Mouse (Mus musculus) neural tube, embryonic 13.5 days (tissue): ENCODE data around the gene Fmo5. TPM values are rescaled to one million over a fixed set of nuclear protein-coding genes. Genes with fewer than 3 reads are reported as not detected.

Source experiments
- ATAC-seq: fragments of 200-750 bp; cut with Nextera tagmentation; 2 replicates; pipeline ENCODE4 v1.8.0; 2017; ENCODE audit warnings: low read depth, mild to moderate bottlenecking, moderate TSS enrichment, moderate library complexity
- H3K27ac ChIP-seq: fragments of 300-500 bp; sonication (generic); replicated peaks from 2 replicates; pipeline ENCODE4 v1.5.1; 2015; ENCODE audit warnings: moderate library complexity, mild to moderate bottlenecking, inconsistent platforms
- H3K27me3 ChIP-seq: fragments of 300-500 bp; sonication (generic); 2 replicates; pipeline ENCODE4 v1.6.1; 2015; ENCODE audit warnings: mild to moderate bottlenecking, inconsistent platforms
- H3K36me3 ChIP-seq: fragments of 300-500 bp; sonication (generic); 2 replicates; pipeline ENCODE4 v1.6.1; 2015; ENCODE audit warnings: mild to moderate bottlenecking, inconsistent platforms
- H3K4me1 ChIP-seq: fragments of 300-500 bp; sonication (generic); replicated peaks from 2 replicates; pipeline ENCODE4 v1.6.1; 2015; ENCODE audit warnings: inconsistent platforms
- H3K4me2 ChIP-seq: fragments of 300-500 bp; sonication (generic); 2 replicates; pipeline ENCODE4 v1.6.1; 2015; ENCODE audit warnings: inconsistent platforms, mild to moderate bottlenecking, moderate library complexity
- H3K4me3 ChIP-seq: fragments of 300-500 bp; sonication (generic); 2 replicates; pipeline ENCODE4 v1.5.1; 2015; ENCODE audit warnings: mild to moderate bottlenecking, inconsistent platforms
- H3K9ac ChIP-seq: fragments of 300-500 bp; sonication (generic); 2 replicates; pipeline ENCODE4 v1.6.1; 2015; ENCODE audit warnings: moderate library complexity, mild to moderate bottlenecking, inconsistent platforms
- H3K9me3 ChIP-seq: fragments of 300-500 bp; sonication (generic); 2 replicates; pipeline ENCODE4 v1.6.1; 2016; ENCODE audit warnings: inconsistent platforms
- WGBS: fragments of 180-500 bp; shearing (Covaris S2); methylation state at CpG from one replicate; pipeline ENCODE4 v1.1.7; 2015; 5-methylcytosine and 5-hydroxymethylcytosine counted together
- polyA plus RNA-seq: library from polyadenylated mRNA; unstranded; fragments of >200 nt; fragmentation: Nextera tagmentation; extraction: Ambion mirVana; gene quantifications from 2 replicates; pipeline ENCODE4 v1.2.1, GENCODE M21; 2015

The Fmo5 gene
- 0.34 and 1.2 TPM in 2 replicates for polyA plus RNA-seq

GRCm38 (mm10) chr3:97628391-97629001, at the start of gene Fmo5:
Gene Fmo5, plus strand, starts transcription at chr3:97628804.
- peak within 1 kb of the TSS; percentile 55 for H3K9ac ChIP-seq
- no peak for ATAC-seq
- no peak within 1 kb of the TSS for H3K27ac ChIP-seq
- H3K36me3 ChIP-seq = no peaks in the 10 kb centered on the region
- peak within 1 kb of the TSS; percentile 51 for H3K4me2 ChIP-seq
- H3K9me3 ChIP-seq = no peaks in the 10 kb centered on the region
- peaks cover 4% of the 10 kb centered on the region; the same call in 1 of the 2 replicates for H3K27me3 ChIP-seq
- WGBS = 6% methylated on average over 18 of the region's 18 CpGs
- H3K4me3 ChIP-seq = peak within 1 kb of the TSS; percentile 32
- H3K4me1 ChIP-seq = peaks cover 6% of the 10 kb centered on the region

GRCm38 (mm10) chr3:97585383-97586160, 43.0 kb upstream of the Fmo5 start:
- WGBS = 59% methylated on average over 18 of the region's 18 CpGs
- peak; percentile 88 for ATAC-seq
- no peak overlapping the region for H3K4me3 ChIP-seq
- H3K9ac ChIP-seq = 0 out of 2 replicates have a peak overlapping the region, but pooled peaks have one; percentile 9
- H3K27ac ChIP-seq = no peak overlapping the region
- no peaks in the 10 kb centered on the region for H3K36me3 ChIP-seq
- 0 out of 2 replicates have a peak, but pooled peaks cover 7% of the 10 kb centered on the region for H3K4me1 ChIP-seq
- peak overlapping the region; percentile 11; the same call in 1 of the 2 replicates for H3K4me2 ChIP-seq
- no peaks in the 10 kb centered on the region for H3K27me3 ChIP-seq
- H3K9me3 ChIP-seq = no peaks in the 10 kb centered on the region

- 73% methylated on average over 9 of the region's 9 CpGs for WGBS
- ATAC-seq = no peak
- no peaks in the 10 kb centered on the region for H3K9me3 ChIP-seq
- no peaks in the 10 kb centered on the region for H3K27me3 ChIP-seq
- H3K27ac ChIP-seq = no peak overlapping the region
- H3K4me3 ChIP-seq = no peak overlapping the region
- H3K9ac ChIP-seq = no peak overlapping the region
- no peaks in the 10 kb centered on the region for H3K36me3 ChIP-seq
- no peak overlapping the region for H3K4me2 ChIP-seq
- 0 out of 2 replicates have a peak, but pooled peaks cover 7% of the 10 kb centered on the region for H3K4me1 ChIP-seq
Observed at GRCm38 (mm10) chr3:97587656-97588055, 40.9 kb upstream of the Fmo5 start.

DNA sequence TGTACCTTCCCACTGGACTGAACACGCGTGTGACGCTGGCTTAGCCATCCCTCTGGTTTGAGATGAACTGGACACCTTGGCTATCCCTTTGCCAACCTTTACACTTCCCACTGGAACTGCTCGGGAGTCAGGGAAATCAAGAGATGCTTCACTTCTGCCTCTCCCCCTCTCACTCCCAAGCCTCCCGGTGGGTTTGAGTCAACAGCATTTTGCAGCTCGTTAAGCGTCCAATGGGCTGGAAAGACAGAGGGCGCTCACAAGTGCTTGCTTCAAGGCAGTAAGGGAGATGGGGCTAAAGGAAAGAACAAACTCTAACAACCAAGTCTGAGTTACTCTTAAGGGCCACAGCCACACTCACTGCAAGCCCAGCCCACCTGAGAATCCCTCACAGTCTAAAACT, 37.9 kb upstream of the Fmo5 start:
- H3K4me1 ChIP-seq = 0 out of 2 replicates have a peak, but pooled peaks cover 5% of the 10 kb centered on the region
- no peaks in the 10 kb centered on the region for H3K36me3 ChIP-seq
- H3K9me3 ChIP-seq = no peaks in the 10 kb centered on the region
- no peak for ATAC-seq
- no peaks in the 10 kb centered on the region for H3K27me3 ChIP-seq
- H3K4me2 ChIP-seq = no peak overlapping the region
- no peak overlapping the region for H3K4me3 ChIP-seq
- 52% methylated on average over 8 of the region's 8 CpGs for WGBS
- H3K9ac ChIP-seq = no peak overlapping the region
- no peak overlapping the region for H3K27ac ChIP-seq

DNA sequence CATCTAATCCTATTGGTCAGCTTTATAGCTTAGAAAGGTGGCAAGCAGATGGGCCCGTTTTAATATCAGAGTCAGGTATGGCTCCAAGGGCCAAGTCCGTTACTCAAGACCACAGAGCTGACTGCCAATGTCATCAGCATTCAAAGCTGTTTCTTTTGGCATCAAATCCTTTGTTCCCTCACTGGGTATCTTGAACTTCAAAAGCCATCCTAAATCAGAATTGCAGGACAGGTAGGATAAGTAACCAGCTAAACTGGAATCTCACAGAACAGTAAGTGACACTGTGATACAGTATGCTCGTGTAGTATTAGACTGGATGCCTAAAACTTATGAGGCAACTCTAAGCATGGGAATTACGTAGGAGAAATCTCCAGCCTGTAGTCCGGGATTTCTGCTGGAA, 35.5 kb upstream of the Fmo5 start:
- no peak overlapping the region for H3K4me2 ChIP-seq
- 93% methylated on average over 5 of the region's 5 CpGs for WGBS
- no peak for ATAC-seq

DNA sequence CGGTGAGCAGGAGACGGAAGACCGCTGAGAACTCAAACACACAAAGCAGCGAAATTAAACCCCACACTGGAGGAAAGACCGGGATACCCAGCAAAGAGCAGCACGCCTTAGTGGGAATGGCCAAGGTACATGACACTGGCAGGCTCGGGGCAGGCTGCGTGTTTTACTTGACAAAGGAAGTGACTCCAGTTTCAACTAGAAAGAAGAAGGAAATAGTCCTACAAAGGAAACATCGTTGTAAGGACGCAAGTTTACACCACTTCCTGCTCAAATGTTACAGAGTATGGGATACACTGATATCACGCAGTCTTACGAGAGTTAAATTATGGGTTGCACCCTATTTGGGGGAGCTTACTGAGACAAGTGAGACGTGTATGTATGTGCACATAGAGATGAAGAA, 34.5 kb upstream of the Fmo5 start:
- no peak for ATAC-seq
- Histone ChIP-seq H3K4me1 (no peaks in the 10 kb centered on the region), H3K9me3 (no peaks in the 10 kb centered on the region), H3K4me2 (no peak overlapping the region), H3K27ac (no peak overlapping the region), H3K9ac (no peak overlapping the region), H3K27me3 (no peaks in the 10 kb centered on the region), H3K4me3 (no peak overlapping the region), H3K36me3 (no peaks in the 10 kb centered on the region)
- WGBS = 92% methylated on average over 13 of the region's 13 CpGs

More for the DNA sequence above, 35.5 kb upstream of the Fmo5 start:
- Histone ChIP-seq H3K9me3 (no peaks in the 10 kb centered on the region), H3K9ac (no peak overlapping the region), H3K4me3 (no peak overlapping the region), H3K27me3 (no peaks in the 10 kb centered on the region), H3K36me3 (no peaks in the 10 kb centered on the region), H3K4me1 (no peaks in the 10 kb centered on the region), H3K27ac (no peak overlapping the region)

GRCm38 (mm10) chr3:97595066-97595465, 33.5 kb upstream of the Fmo5 start:
- Histone ChIP-seq H3K36me3 (peaks cover 5% of the 10 kb centered on the region; the same call in 1 of the 2 replicates), H3K27me3 (no peaks in the 10 kb centered on the region), H3K4me2 (no peak overlapping the region), H3K4me3 (no peak overlapping the region), H3K9ac (no peak overlapping the region), H3K9me3 (no peaks in the 10 kb centered on the region), H3K27ac (no peak overlapping the region), H3K4me1 (no peaks in the 10 kb centered on the region)
- 96% methylated on average over 6 of the region's 6 CpGs for WGBS
- ATAC-seq = no peak

DNA sequence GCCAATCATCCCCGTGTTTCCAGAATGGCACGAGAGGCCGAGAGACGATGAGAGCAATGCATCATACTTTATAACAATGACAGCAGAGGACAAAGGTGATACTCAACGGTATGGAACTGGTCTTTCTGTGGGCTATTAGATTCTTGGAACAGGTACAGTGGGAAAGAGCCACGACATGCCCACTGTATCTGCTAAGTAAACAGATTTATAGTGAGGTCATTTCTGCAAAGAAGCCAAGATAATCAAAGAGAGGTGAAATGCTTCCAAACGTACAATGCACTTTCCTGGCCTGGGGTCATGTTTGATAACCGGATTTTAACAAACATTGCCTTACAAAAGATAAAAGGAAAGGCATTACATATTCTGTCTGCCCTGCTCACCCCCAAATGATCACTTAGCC, 31.8 kb upstream of the Fmo5 start:
- no peaks in the 10 kb centered on the region for H3K9me3 ChIP-seq
- WGBS = 81% methylated on average over 8 of the region's 8 CpGs

GRCm38 (mm10) chr3:97600050-97600832, 28.4 kb upstream of the Fmo5 start:
- Histone ChIP-seq H3K27ac (no peak overlapping the region), H3K4me2 (no peak overlapping the region), H3K4me3 (no peak overlapping the region), H3K4me1 (no peaks in the 10 kb centered on the region), H3K9me3 (no peaks in the 10 kb centered on the region), H3K9ac (no peak overlapping the region), H3K36me3 (peaks cover 11% of the 10 kb centered on the region; the same call in 1 of the 2 replicates), H3K27me3 (no peaks in the 10 kb centered on the region)
- ATAC-seq = no peak
- WGBS = 92% methylated on average over 3 of the region's 3 CpGs

More for the DNA sequence above, 31.8 kb upstream of the Fmo5 start:
- Histone ChIP-seq H3K4me1 (no peaks in the 10 kb centered on the region), H3K27me3 (no peaks in the 10 kb centered on the region), H3K4me2 (no peak overlapping the region), H3K36me3 (peaks cover 11% of the 10 kb centered on the region; the same call in 1 of the 2 replicates), H3K27ac (no peak overlapping the region), H3K4me3 (no peak overlapping the region), H3K9ac (no peak overlapping the region)
- ATAC-seq = no peak

- peak overlapping the region; percentile 50 for H3K4me2 ChIP-seq
- H3K9ac ChIP-seq = peak overlapping the region; percentile 86
- ATAC-seq = peak; percentile 78
- H3K27me3 ChIP-seq = no peaks in the 10 kb centered on the region
- peak overlapping the region; percentile 70 for H3K4me3 ChIP-seq
- no peaks in the 10 kb centered on the region for H3K9me3 ChIP-seq
- 4% methylated on average over 20 of the region's 20 CpGs for WGBS
- H3K36me3 ChIP-seq = no peaks in the 10 kb centered on the region
- peaks cover 6% of the 10 kb centered on the region; the same call in 1 of the 2 replicates for H3K4me1 ChIP-seq
- no peak overlapping the region for H3K27ac ChIP-seq
Observed at GRCm38 (mm10) chr3:97609201-97609844, 19.3 kb upstream of the Fmo5 start.

- H3K4me2 ChIP-seq = peak within 1 kb of the TSS; percentile 50
- H3K9me3 ChIP-seq = no peaks in the 10 kb centered on the region
- H3K4me3 ChIP-seq = peak within 1 kb of the TSS; percentile 70
- ATAC-seq = peak; percentile 94
- no peaks in the 10 kb centered on the region for H3K27me3 ChIP-seq
- H3K9ac ChIP-seq = peak within 1 kb of the TSS; percentile 86
- no peaks in the 10 kb centered on the region for H3K36me3 ChIP-seq
- H3K4me1 ChIP-seq = peaks cover 6% of the 10 kb centered on the region; the same call in 1 of the 2 replicates
- peak within 1 kb of the TSS; percentile 87 for H3K27ac ChIP-seq
- under 1% methylated on average over 56 of the region's 56 CpGs for WGBS
Observed at GRCm38 (mm10) chr3:97609845-97610410, 18.7 kb upstream of the Fmo5 start, which contains the start of gene Chd1l. Gene Chd1l, minus strand, starts transcription at chr3:97610203.
